Mouse (Mus musculus): ENCODE data around the gene Nr1h2. TPM values are rescaled to one million over a fixed set of nuclear protein-coding genes. Genes with fewer than 3 reads are reported as not detected.

The Nr1h2 gene
- total and polyA plus RNA-seq, 3 experiments = 13.9 to 50.0 (median 43.8) TPM

GRCm38 (mm10) chr7:44533746-44534045, 20.1 kb downstream of the Nr1h2 start:
- Histone ChIP-seq H3K79me2 (replicated peaks; ENCODE audit: control insufficient read depth, extremely low read depth, insufficient read depth, poor library complexity, severe bottlenecking) (peaks cover 10% of the 10 kb centered on the region), H3K27me3 (replicated peaks) (no peaks in the 10 kb centered on the region), H3K4me2 (ENCODE audit: insufficient read depth, low read depth, poor library complexity, severe bottlenecking) (peak overlapping the region; percentile 52), H3K4me1 (ENCODE audit: control insufficient read depth in 1 of 2, insufficient read depth in 2 of 2) (peaks cover 53 to 69% of the 10 kb centered on the region in 2 experiments), H3K4me3 (replicated peaks in 1 of 3; ENCODE audit: low read depth in 2 of 3, low read length in 2 of 3, poor library complexity in 1 of 3) (peak overlapping the region in 2 of 3 experiments; percentile 11 to 43), H3K36me3 (replicated peaks in 1 of 2; ENCODE audit: control insufficient read depth in 1 of 2, insufficient read depth in 1 of 2, low read length in 1 of 2) (peaks cover 39 to 68% of the 10 kb centered on the region in 2 experiments), H3K27ac (ENCODE audit: insufficient read depth, low read depth) (peak overlapping the region; percentile 98), H3K9ac (ENCODE audit: insufficient read depth, low read depth) (no peak overlapping the region; the same call in 1 of the 2 replicates), H3K9me3 (replicated peaks; ENCODE audit: low read length) (no peaks in the 10 kb centered on the region)
- dilution Hi-C loops (cut with MboI; ENCODE audit: extremely low pct_ligation_motif_present, extremely low pct_unique_long_range_greater_than_20kb, low sequenced_read_pairs) = no loop called here
- in situ Hi-C loops (cut with MboI; ENCODE audit: low pct_ligation_motif_present, low pct_unique_long_range_greater_than_20kb, low sequenced_read_pairs) = no loop called here
- DNase-seq (ENCODE audit: extremely low read depth) = peak; percentile 44
- TF ChIP-seq UBTF (IDR thresholded peaks at IDR 0.05; ENCODE audit: low read depth, low read length) (0 out of 2 replicates have a peak, but pooled peaks have one; percentile 22), MYC (IDR thresholded peaks at IDR 0.05; ENCODE audit: low read depth, low read length) (no peak), ZMIZ1 (IDR thresholded peaks at IDR 0.05; ENCODE audit: low read depth, low read length) (no peak; the same call in 1 of the 2 replicates)

- H3K9me3 ChIP-seq (replicated peaks; ENCODE audit: low read length) = no peaks in the 10 kb centered on the region
- in situ Hi-C loops (cut with MboI; ENCODE audit: low pct_ligation_motif_present, low pct_unique_long_range_greater_than_20kb, low sequenced_read_pairs) (no loop called here), dilution Hi-C loops (cut with MboI; ENCODE audit: extremely low pct_ligation_motif_present, extremely low pct_unique_long_range_greater_than_20kb, low sequenced_read_pairs) (no loop called here)
- peaks cover 10% of the 10 kb centered on the region for H3K79me2 ChIP-seq (replicated peaks; ENCODE audit: control insufficient read depth, extremely low read depth, insufficient read depth, poor library complexity, severe bottlenecking)
- H3K4me2 ChIP-seq (ENCODE audit: insufficient read depth, low read depth, poor library complexity, severe bottlenecking) = peak overlapping the region; percentile 52
- H3K27ac ChIP-seq (ENCODE audit: insufficient read depth, low read depth) = peak overlapping the region; percentile 98
- H3K36me3 ChIP-seq (replicated peaks in 1 of 2; ENCODE audit: control insufficient read depth in 1 of 2, insufficient read depth in 1 of 2, low read length in 1 of 2) = peaks cover 36 to 68% of the 10 kb centered on the region in 2 experiments
- H3K27me3 ChIP-seq (replicated peaks) = no peaks in the 10 kb centered on the region
- H3K4me1 ChIP-seq (ENCODE audit: control insufficient read depth in 1 of 2, insufficient read depth in 2 of 2) = peaks cover 53 to 63% of the 10 kb centered on the region in 2 experiments
- H3K9ac ChIP-seq (ENCODE audit: insufficient read depth, low read depth) = no peak overlapping the region; the same call in 1 of the 2 replicates
- peak; percentile 68 for DNase-seq (ENCODE audit: extremely low read depth)
- H3K4me3 ChIP-seq (replicated peaks in 1 of 3; ENCODE audit: low read depth in 2 of 3, low read length in 2 of 3, poor library complexity in 1 of 3) = peak overlapping the region; percentile 10 to 65 (median 51)
- TF ChIP-seq GABPA (IDR thresholded peaks at IDR 0.05; ENCODE audit: insufficient replicate concordance, low read depth, low read length) (no peak), MXI1 (IDR thresholded peaks at IDR 0.05; ENCODE audit: low read depth, low read length) (0 out of 2 replicates have a peak, but pooled peaks have one; percentile 40), CHD2 (IDR thresholded peaks at IDR 0.05; ENCODE audit: low read length) (peak; percentile 69), SMC3 (IDR thresholded peaks at IDR 0.05; ENCODE audit: low read depth, low read length) (no peak), RAD21 (IDR thresholded peaks at IDR 0.05; ENCODE audit: low read depth, low read length) (no peak), NRF1 (IDR thresholded peaks at IDR 0.05; ENCODE audit: low read depth, low read length) (no peak), E2F4 (IDR thresholded peaks at IDR 0.05; ENCODE audit: insufficient replicate concordance, low read depth, low read length) (no peak), ZMIZ1 (IDR thresholded peaks at IDR 0.05; ENCODE audit: low read depth, low read length) (peak; percentile 55; the same call in 1 of the 2 replicates), RCOR1 (conservative IDR thresholded peaks at IDR 0.05; ENCODE audit: low read depth, low read length) (no peak), PAX5 (IDR thresholded peaks at IDR 0.05; ENCODE audit: low read length) (no peak), USF1 (IDR thresholded peaks at IDR 0.05; ENCODE audit: low read depth, low read length) (no peak), JUND (conservative IDR thresholded peaks at IDR 0.05; ENCODE audit: low read depth, low read length) (no peak), ZKSCAN1 (IDR thresholded peaks at IDR 0.05; ENCODE audit: borderline replicate concordance, low read depth, low read length) (no peak), POLR2AphosphoS2 (IDR thresholded peaks at IDR 0.05; ENCODE audit: low read depth, low read length) (no peak), CTCF (conservative IDR thresholded peaks at IDR 0.05 in 1 of 2, IDR thresholded peaks at IDR 0.05 in 1 of 2; ENCODE audit: low read depth in 2 of 2, low read length in 2 of 2) (peak in 1 of 2 experiments; percentile 20; a peak in 2 of 4 replicates), MAZ (IDR thresholded peaks at IDR 0.05; ENCODE audit: low read depth, low read length) (peak; percentile 83), IRF4 (IDR thresholded peaks at IDR 0.05; ENCODE audit: low read depth, low read length) (0 out of 2 replicates have a peak, but pooled peaks have one; percentile 30), JUN (IDR thresholded peaks at IDR 0.05; ENCODE audit: insufficient read depth, low read depth, low read length) (no peak), MAX (IDR thresholded peaks at IDR 0.05; ENCODE audit: low read length) (peak; percentile 16; the same call in 1 of the 2 replicates), ZC3H11A (IDR thresholded peaks at IDR 0.05; ENCODE audit: low read depth, low read length) (no peak), MEF2A (IDR thresholded peaks at IDR 0.05; ENCODE audit: borderline replicate concordance, low read depth, low read length) (no peak), EP300 (IDR thresholded peaks at IDR 0.05; ENCODE audit: low read length) (peak; percentile 65; the same call in 1 of the 2 replicates), BHLHE40 (IDR thresholded peaks at IDR 0.05; ENCODE audit: low read depth, low read length) (peak; percentile 68), TBP (conservative IDR thresholded peaks at IDR 0.05; ENCODE audit: low read depth, low read length) (no peak), ETS1 (conservative IDR thresholded peaks at IDR 0.05; ENCODE audit: low read depth, low read length) (peak; percentile 93), TCF12 (IDR thresholded peaks at IDR 0.05; ENCODE audit: low read depth, low read length) (peak; percentile 98), POLR2A (IDR thresholded peaks at IDR 0.05; ENCODE audit: low read depth, low read length) (no peak; the same call in 1 of the 2 replicates), HCFC1 (IDR thresholded peaks at IDR 0.05; ENCODE audit: low read depth, low read length) (no peak; the same call in 1 of the 2 replicates)
Observed at GRCm38 (mm10) chr7:44532918-44533745, 20.6 kb downstream of the Nr1h2 start.

Data from CH12.LX (cell line).